Mouse (Mus musculus) neural tube, embryonic 13.5 days (tissue): ENCODE data around the gene Ado. TPM values are rescaled to one million over a fixed set of nuclear protein-coding genes. Genes with fewer than 3 reads are reported as not detected.

Source experiments
- ATAC-seq: fragments of 200-750 bp; cut with Nextera tagmentation; 2 replicates; pipeline ENCODE4 v1.8.0; 2017; ENCODE audit warnings: low read depth, mild to moderate bottlenecking, moderate TSS enrichment, moderate library complexity
- H3K27ac ChIP-seq: fragments of 300-500 bp; sonication (generic); replicated peaks from 2 replicates; pipeline ENCODE4 v1.5.1; 2015; ENCODE audit warnings: moderate library complexity, mild to moderate bottlenecking, inconsistent platforms
- H3K27me3 ChIP-seq: fragments of 300-500 bp; sonication (generic); 2 replicates; pipeline ENCODE4 v1.6.1; 2015; ENCODE audit warnings: mild to moderate bottlenecking, inconsistent platforms
- H3K36me3 ChIP-seq: fragments of 300-500 bp; sonication (generic); 2 replicates; pipeline ENCODE4 v1.6.1; 2015; ENCODE audit warnings: mild to moderate bottlenecking, inconsistent platforms
- H3K4me1 ChIP-seq: fragments of 300-500 bp; sonication (generic); replicated peaks from 2 replicates; pipeline ENCODE4 v1.6.1; 2015; ENCODE audit warnings: inconsistent platforms
- H3K4me2 ChIP-seq: fragments of 300-500 bp; sonication (generic); 2 replicates; pipeline ENCODE4 v1.6.1; 2015; ENCODE audit warnings: inconsistent platforms, mild to moderate bottlenecking, moderate library complexity
- H3K4me3 ChIP-seq: fragments of 300-500 bp; sonication (generic); 2 replicates; pipeline ENCODE4 v1.5.1; 2015; ENCODE audit warnings: mild to moderate bottlenecking, inconsistent platforms
- H3K9ac ChIP-seq: fragments of 300-500 bp; sonication (generic); 2 replicates; pipeline ENCODE4 v1.6.1; 2015; ENCODE audit warnings: moderate library complexity, mild to moderate bottlenecking, inconsistent platforms
- H3K9me3 ChIP-seq: fragments of 300-500 bp; sonication (generic); 2 replicates; pipeline ENCODE4 v1.6.1; 2016; ENCODE audit warnings: inconsistent platforms
- WGBS: fragments of 180-500 bp; shearing (Covaris S2); methylation state at CpG from one replicate; pipeline ENCODE4 v1.1.7; 2015; 5-methylcytosine and 5-hydroxymethylcytosine counted together
- polyA plus RNA-seq: library from polyadenylated mRNA; unstranded; fragments of >200 nt; fragmentation: Nextera tagmentation; extraction: Ambion mirVana; gene quantifications from 2 replicates; pipeline ENCODE4 v1.2.1, GENCODE M21; 2015

Gene Ado
- polyA plus RNA-seq, 1 experiment from 2014 or later: 92.6 TPM

DNA sequence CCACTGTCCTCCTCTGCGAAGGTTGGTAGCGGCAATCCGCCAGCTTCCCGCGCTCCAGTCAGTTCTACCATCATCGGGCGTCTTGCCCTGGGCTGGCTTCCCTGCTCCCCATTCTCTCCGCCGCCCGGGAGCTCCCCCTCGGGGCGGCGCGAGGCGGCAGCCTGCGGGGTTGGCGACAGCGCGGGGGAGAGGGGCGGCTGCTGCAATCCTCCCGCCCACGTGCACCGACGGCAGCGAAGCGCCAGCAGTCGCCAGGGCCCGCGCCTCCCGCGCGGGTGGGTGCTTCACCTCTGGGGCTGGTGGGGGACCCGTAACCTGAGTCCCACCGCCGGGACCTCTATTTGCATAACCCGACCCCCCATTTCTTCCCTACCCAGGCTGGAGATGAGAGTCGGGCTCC lies 13.5 kb downstream of the Ado start, which contains the start of gene Egr2:
TSS of gene Egr2 (plus strand) at position 220 of the 400 bp plus-strand sequence.
- Histone ChIP-seq H3K4me1 (peaks cover 48% of the 10 kb centered on the region), H3K36me3 (no peaks in the 10 kb centered on the region), H3K9ac (peak within 1 kb of the TSS; percentile 62), H3K27ac (no peak within 1 kb of the TSS), H3K27me3 (peaks cover 98% of the 10 kb centered on the region), H3K4me2 (peak within 1 kb of the TSS; percentile 91), H3K4me3 (peak within 1 kb of the TSS; percentile 59), H3K9me3 (no peaks in the 10 kb centered on the region)
- 0% methylated on average over 22 of the region's 37 CpGs for WGBS
- no peak for ATAC-seq

DNA sequence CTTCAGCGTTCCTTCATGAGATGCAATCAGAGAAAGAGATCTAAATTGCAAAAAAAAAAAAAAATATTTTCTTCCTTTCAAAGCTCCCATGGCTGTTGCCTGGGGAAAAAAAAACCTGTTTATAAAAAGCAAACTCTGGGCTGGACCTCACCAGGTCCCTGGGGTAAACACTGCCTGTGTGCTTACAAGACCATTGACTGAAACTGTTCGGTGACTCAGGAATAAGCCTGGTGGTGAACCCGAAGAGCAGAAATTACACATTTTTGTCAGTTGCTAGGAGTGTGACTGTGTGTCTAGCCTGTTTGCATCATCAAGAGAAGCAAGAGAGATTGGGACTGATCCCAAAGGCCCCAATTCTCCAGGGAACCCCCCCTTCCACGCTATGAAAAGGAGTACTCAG lies 19.0 kb downstream of the Ado start:
- no peaks in the 10 kb centered on the region for H3K9me3 ChIP-seq
- H3K27ac ChIP-seq: no peak overlapping the region
- H3K4me2 ChIP-seq: no peak overlapping the region
- WGBS: 75% methylated on average over 4 of the region's 4 CpGs
- no peak overlapping the region for H3K4me3 ChIP-seq
- no peak for ATAC-seq
- H3K27me3 ChIP-seq: peaks cover 52% of the 10 kb centered on the region
- no peak overlapping the region for H3K9ac ChIP-seq
- no peaks in the 10 kb centered on the region for H3K36me3 ChIP-seq
- no peaks in the 10 kb centered on the region for H3K4me1 ChIP-seq

DNA sequence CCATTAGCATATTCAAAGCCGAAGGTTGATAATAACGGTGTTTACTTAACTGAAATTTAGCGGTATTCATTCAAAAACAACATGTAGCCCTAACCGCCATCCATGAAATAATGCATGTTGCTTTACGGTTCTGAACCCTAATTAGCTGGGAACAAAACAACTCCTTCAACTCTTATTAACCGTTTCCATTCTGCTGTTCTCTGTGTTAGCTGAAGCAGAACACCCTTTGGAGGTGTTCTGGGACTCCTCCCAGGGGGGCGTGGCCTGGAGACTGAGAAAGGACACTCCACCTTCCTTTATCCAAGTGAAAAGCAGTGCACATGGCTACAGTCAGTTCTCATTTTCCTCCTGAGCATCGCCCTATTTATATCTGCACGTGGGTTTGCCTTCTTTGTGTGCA lies 22.3 kb downstream of the Ado start:
- 59% methylated on average over 9 of the region's 9 CpGs for WGBS
- peaks cover 19% of the 10 kb centered on the region for H3K27me3 ChIP-seq
- no peak overlapping the region for H3K9ac ChIP-seq
- H3K36me3 ChIP-seq: no peaks in the 10 kb centered on the region
- no peaks in the 10 kb centered on the region for H3K4me1 ChIP-seq
- no peaks in the 10 kb centered on the region for H3K9me3 ChIP-seq
- no peak for ATAC-seq
- no peak overlapping the region for H3K4me3 ChIP-seq
- H3K27ac ChIP-seq: no peak overlapping the region
- no peak overlapping the region for H3K4me2 ChIP-seq

DNA sequence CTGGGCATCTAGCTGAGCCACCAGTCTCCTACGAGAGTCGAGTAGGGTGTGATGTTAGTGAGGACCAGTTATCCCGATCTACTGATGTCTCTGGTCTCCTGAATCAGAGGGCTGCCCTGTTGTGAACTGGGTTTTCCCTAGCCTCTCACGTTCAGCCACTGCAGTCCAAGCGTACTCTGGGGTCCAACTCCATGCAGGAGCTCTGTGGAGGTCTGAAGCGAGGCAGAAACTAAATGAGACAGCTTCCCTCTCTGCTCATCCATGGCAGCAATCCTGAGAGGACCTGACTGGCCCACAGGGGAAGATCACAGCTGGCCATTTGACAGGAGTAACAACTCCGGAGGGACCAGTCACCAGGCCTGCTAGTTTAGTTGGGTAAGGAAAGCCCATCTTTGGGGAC lies 24.1 kb downstream of the Ado start:
- H3K4me3 ChIP-seq: no peak overlapping the region
- H3K36me3 ChIP-seq: no peaks in the 10 kb centered on the region
- no peak overlapping the region for H3K9ac ChIP-seq
- WGBS: 78% methylated on average over 7 of the region's 7 CpGs
- no peaks in the 10 kb centered on the region for H3K9me3 ChIP-seq
- no peaks in the 10 kb centered on the region for H3K4me1 ChIP-seq
- no peak for ATAC-seq
- no peak overlapping the region for H3K27ac ChIP-seq
- H3K27me3 ChIP-seq: peaks cover 6% of the 10 kb centered on the region; the same call in 1 of the 2 replicates
- no peak overlapping the region for H3K4me2 ChIP-seq

DNA sequence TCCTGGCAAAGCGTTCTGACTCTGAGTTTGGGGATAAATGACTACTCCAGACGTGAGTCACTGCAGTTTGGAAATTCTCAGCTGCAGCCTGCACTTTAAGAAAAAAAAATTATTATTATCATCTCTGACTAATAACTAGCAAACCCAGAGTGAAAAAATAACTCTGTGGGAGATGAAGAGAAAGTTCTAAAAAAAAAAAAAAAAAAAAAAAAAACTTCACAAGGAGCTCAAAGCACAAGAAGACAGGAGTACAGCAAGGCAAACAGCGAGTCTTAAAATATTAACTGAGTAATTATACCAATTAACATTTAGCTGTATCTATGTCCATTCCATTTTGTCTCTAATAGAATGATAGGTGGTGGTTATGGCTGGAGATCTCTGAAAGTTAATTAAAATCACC lies 24.6 kb downstream of the Ado start:
- 78% methylated on average over 3 of the region's 3 CpGs for WGBS
- Histone ChIP-seq H3K27ac (no peak overlapping the region), H3K27me3 (peaks cover 6% of the 10 kb centered on the region; the same call in 1 of the 2 replicates), H3K4me2 (no peak overlapping the region), H3K9ac (no peak overlapping the region), H3K9me3 (no peaks in the 10 kb centered on the region), H3K36me3 (no peaks in the 10 kb centered on the region), H3K4me1 (no peaks in the 10 kb centered on the region), H3K4me3 (no peak overlapping the region)
- no peak for ATAC-seq

DNA sequence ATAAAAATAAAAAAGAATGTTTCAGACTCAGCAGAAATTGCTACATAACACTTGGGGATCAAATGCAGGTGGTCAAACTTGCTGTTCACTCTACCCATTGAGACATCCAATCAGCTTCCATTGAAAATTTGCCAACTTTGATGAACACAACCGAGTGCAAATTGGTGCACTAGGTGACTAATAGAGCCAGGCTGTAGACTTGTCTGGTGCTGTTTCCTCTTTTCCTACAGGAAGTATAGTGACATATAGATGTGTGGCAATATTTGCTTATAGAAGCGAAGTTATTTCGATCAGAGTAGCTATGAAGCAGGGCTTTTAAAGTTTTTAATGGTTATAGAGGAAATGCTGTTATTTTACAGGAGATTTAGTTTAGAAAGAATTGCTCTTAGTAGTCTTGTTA lies 30.0 kb downstream of the Ado start:
- H3K27me3 ChIP-seq: no peaks in the 10 kb centered on the region
- no peak overlapping the region for H3K4me2 ChIP-seq
- no peak overlapping the region for H3K27ac ChIP-seq
- 90% methylated on average over 3 of the region's 3 CpGs for WGBS
- no peaks in the 10 kb centered on the region for H3K36me3 ChIP-seq
- no peak overlapping the region for H3K4me3 ChIP-seq
- H3K9me3 ChIP-seq: no peaks in the 10 kb centered on the region
- H3K9ac ChIP-seq: no peak overlapping the region
- ATAC-seq: no peak
- no peaks in the 10 kb centered on the region for H3K4me1 ChIP-seq

DNA sequence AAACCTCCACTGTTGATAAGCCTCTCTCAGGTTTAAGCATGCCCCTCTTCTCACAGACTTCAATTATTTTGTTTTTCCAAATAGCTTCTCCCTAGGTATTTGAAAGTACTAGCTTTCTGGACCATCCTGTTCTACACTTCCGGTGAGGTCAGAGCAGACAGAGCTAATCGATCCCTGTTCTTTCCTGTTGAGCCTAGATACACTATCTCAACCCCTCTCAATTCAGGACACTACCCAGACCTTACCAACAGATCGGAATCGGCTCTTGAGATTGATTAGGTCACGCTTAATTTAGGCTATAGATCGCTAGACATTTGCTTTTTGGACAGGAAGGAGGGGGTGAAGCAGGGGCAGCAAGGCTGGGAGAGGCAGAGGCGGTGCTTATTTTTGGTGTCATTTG lies 35.9 kb downstream of the Ado start:
- H3K4me1 ChIP-seq: no peaks in the 10 kb centered on the region
- H3K4me3 ChIP-seq: no peak overlapping the region
- H3K36me3 ChIP-seq: no peaks in the 10 kb centered on the region
- WGBS: 38% methylated on average over 7 of the region's 7 CpGs
- no peak overlapping the region for H3K27ac ChIP-seq
- H3K9me3 ChIP-seq: no peaks in the 10 kb centered on the region
- H3K9ac ChIP-seq: no peak overlapping the region
- peaks cover 3% of the 10 kb centered on the region; the same call in 1 of the 2 replicates for H3K27me3 ChIP-seq
- H3K4me2 ChIP-seq: no peak overlapping the region
- no peak for ATAC-seq

DNA sequence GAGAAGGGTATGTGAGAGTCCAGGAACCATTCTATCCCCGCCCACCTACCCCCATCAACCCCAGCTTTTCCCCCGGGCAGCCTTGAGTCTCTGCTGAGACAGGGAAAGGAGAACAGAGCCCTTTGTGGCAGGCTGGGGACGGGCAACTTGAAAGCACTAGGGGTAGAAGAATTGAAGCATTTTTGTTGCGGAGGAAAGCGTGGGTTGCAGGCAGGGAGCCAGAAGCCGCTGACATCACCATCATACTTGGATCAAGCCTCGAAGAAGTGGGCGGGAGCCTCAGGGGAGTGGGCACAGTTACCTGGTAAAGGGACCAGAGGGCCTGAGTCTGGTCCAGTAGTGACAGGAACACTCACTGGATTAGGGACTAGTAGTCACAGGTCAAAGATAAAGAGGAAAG lies 36.5 kb downstream of the Ado start:
- 69% methylated on average over 8 of the region's 8 CpGs for WGBS
- no peaks in the 10 kb centered on the region for H3K36me3 ChIP-seq
- no peaks in the 10 kb centered on the region for H3K9me3 ChIP-seq
- no peak overlapping the region for H3K27ac ChIP-seq
- H3K4me1 ChIP-seq: no peaks in the 10 kb centered on the region
- H3K4me2 ChIP-seq: no peak overlapping the region
- H3K4me3 ChIP-seq: no peak overlapping the region
- no peak overlapping the region for H3K9ac ChIP-seq
- ATAC-seq: no peak
- H3K27me3 ChIP-seq: peaks cover 3% of the 10 kb centered on the region; the same call in 1 of the 2 replicates

DNA sequence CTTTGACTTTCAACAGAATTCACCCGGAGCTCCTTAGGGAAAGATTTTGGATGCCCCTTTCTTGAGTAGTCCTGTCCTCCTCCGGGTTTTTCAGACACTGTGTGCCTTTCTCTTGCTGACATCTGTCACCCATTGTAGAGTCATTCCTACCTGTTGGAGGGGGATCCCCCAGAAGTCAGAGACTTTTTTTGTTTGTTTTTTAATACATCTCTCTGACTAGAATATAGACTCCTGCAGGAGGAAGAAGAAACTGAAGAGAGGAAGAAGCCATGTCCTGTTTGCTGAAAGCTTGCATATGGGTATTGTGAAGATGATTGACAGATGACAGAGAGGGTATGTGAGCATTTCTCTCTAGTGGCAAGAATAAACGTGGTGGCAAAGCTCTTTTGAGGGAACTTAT lies 43.5 kb downstream of the Ado start:
- H3K4me2 ChIP-seq: no peak overlapping the region
- no peaks in the 10 kb centered on the region for H3K9me3 ChIP-seq
- no peaks in the 10 kb centered on the region for H3K4me1 ChIP-seq
- no peak overlapping the region for H3K4me3 ChIP-seq
- ATAC-seq: no peak
- H3K9ac ChIP-seq: no peak overlapping the region
- no peaks in the 10 kb centered on the region for H3K27me3 ChIP-seq
- no peak overlapping the region for H3K27ac ChIP-seq
- WGBS: 71% methylated on average over 3 of the region's 3 CpGs
- H3K36me3 ChIP-seq: no peaks in the 10 kb centered on the region

DNA sequence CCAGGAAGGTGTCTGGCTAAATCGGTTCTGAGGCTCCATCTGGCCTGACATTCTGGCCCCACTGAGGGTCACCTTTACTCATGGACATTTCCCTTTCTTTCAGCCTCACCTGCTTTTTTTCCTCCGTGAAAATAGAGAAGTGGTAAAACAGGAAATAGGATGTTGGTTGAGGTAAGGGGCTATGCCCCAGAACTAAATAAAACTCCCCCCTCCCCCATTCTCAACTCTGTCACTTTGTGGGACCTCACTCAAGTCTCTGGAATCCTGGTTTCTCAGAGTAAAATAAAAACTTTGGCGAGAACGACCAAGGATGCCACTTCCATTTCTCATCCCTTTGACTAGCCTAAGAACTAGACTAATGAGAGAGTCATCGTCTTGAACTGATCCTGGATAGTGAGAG lies 44.7 kb downstream of the Ado start:
- H3K27ac ChIP-seq: no peak overlapping the region
- H3K27me3 ChIP-seq: no peaks in the 10 kb centered on the region
- H3K4me3 ChIP-seq: no peak overlapping the region
- H3K9ac ChIP-seq: no peak overlapping the region
- H3K4me1 ChIP-seq: no peaks in the 10 kb centered on the region
- H3K36me3 ChIP-seq: no peaks in the 10 kb centered on the region
- WGBS: 68% methylated on average over 5 of the region's 5 CpGs
- no peak for ATAC-seq
- no peaks in the 10 kb centered on the region for H3K9me3 ChIP-seq
- no peak overlapping the region for H3K4me2 ChIP-seq

DNA sequence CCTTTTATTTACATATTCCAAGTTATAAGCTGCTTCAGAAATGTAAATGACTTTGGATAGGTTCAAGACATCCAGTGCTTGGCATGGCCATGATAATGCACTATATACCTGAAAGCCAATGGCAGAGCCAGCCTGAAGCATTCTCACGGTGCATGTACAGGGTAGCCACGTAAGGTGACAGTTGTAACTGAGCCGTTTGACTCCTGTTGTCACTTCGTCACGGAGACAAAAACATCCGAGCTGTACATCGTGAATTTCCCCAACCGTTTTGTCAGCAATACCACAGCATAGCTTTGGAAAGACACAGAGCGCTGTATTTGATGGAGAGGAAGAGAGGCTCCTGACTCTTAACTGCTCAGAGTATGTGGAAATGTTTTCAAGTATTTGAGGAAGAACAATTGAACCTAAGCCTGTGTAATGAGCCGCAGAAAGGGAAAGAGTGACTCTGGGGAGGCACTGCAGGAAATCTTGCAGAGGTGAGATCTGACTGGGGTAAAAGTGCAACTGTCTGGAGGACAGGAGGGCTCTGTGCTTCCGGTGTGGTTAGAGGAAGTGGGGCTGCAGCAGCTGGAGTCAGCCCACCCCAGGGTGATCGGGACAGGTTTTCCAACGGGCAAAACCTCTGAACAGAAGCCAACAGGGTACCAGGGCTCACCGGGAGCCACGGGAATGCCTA lies 45.3 kb downstream of the Ado start:
- H3K27me3 ChIP-seq: no peaks in the 10 kb centered on the region
- no peaks in the 10 kb centered on the region for H3K9me3 ChIP-seq
- H3K4me1 ChIP-seq: no peaks in the 10 kb centered on the region
- H3K36me3 ChIP-seq: no peaks in the 10 kb centered on the region
- H3K27ac ChIP-seq: no peak overlapping the region
- no peak for ATAC-seq
- no peak overlapping the region for H3K4me2 ChIP-seq
- H3K9ac ChIP-seq: no peak overlapping the region
- H3K4me3 ChIP-seq: no peak overlapping the region
- 77% methylated on average over 15 of the region's 15 CpGs for WGBS

DNA sequence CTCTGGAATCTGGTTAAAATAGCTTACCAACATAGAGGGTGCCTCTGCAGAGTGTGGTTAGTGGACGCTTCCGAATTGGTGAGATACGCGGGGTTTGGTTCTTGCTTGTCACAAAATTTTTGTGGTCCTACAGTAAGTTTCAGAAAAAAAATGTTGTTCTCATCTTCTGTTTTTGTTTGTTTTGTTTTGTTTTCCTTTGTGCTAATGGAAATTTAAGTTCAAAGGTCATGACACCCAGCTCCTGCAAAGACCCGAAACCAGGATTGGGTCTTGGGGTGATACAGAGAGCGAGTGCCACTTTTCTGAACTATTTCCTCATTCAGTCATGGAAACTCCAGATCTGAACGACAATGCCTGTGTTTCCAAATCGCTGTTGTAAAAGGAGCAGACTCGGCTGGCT lies 50.8 kb downstream of the Ado start:
- 93% methylated on average over 9 of the region's 9 CpGs for WGBS
- H3K27ac ChIP-seq: no peak overlapping the region
- ATAC-seq: no peak
- H3K4me2 ChIP-seq: no peak overlapping the region
- H3K4me3 ChIP-seq: no peak overlapping the region
- no peaks in the 10 kb centered on the region for H3K9me3 ChIP-seq
- no peaks in the 10 kb centered on the region for H3K27me3 ChIP-seq
- no peaks in the 10 kb centered on the region for H3K36me3 ChIP-seq
- H3K9ac ChIP-seq: no peak overlapping the region
- no peaks in the 10 kb centered on the region for H3K4me1 ChIP-seq
